Mouse (Mus musculus): ENCODE data around the gene Pdhb.

GRCm38 (mm10) chr14:8164463-8164862, 8.4 kb downstream of the Pdhb start:
- no peak for TF ChIP-seq TCF12 (IDR thresholded peaks at IDR 0.05; ENCODE audit: insufficient read depth, poor library complexity, severe bottlenecking)
- no peak for TF ChIP-seq CEBPB (IDR thresholded peaks at IDR 0.05; ENCODE audit: insufficient read depth, poor library complexity, severe bottlenecking)
- no peak for TF ChIP-seq MAX (IDR thresholded peaks at IDR 0.05; ENCODE audit: low read depth)
- TF ChIP-seq MYOG (IDR thresholded peaks at IDR 0.05; ENCODE audit: control insufficient read depth in 1 of 3, insufficient read depth in 1 of 3, insufficient read length in 2 of 3, low read depth in 2 of 3) = no peak
- TF ChIP-seq POLR2A (IDR thresholded peaks at IDR 0.05; ENCODE audit: insufficient read length, low read depth) = no peak
- TF ChIP-seq E2F4 (IDR thresholded peaks at IDR 0.05; ENCODE audit: insufficient read depth) = no peak
- TF ChIP-seq MYOD1 (IDR thresholded peaks at IDR 0.05; ENCODE audit: control insufficient read depth in 1 of 3, insufficient read length in 2 of 3, low read depth in 2 of 3) = no peak
- no peak for TF ChIP-seq POLR2AphosphoS2 (IDR thresholded peaks at IDR 0.05; ENCODE audit: insufficient read length, low read depth)
- no peak for TF ChIP-seq USF1 (IDR thresholded peaks at IDR 0.05; ENCODE audit: low read depth)
- TF ChIP-seq TCF3 (IDR thresholded peaks at IDR 0.05; ENCODE audit: insufficient read length, low read depth) = no peak
- TF ChIP-seq SRF (IDR thresholded peaks at IDR 0.05; ENCODE audit: control insufficient read depth, insufficient read length, low read depth) = no peak
- no peak for TF ChIP-seq REST (IDR thresholded peaks at IDR 0.05; ENCODE audit: insufficient read depth, insufficient read length)

Data from myocyte (in vitro differentiated cells).